Mouse (Mus musculus): ENCODE results near the gene Gm11549.

GRCm38 (mm10) chr3:36474938-36475483 is 46.6 kb downstream of the Gm11549 start:
- TF ChIP-seq MAX (IDR thresholded peaks at IDR 0.05; ENCODE audit: low read depth) = no peak
- TF ChIP-seq POLR2A (IDR thresholded peaks at IDR 0.05; ENCODE audit: insufficient read length, low read depth) = no peak
- no peak for TF ChIP-seq POLR2AphosphoS2 (IDR thresholded peaks at IDR 0.05; ENCODE audit: insufficient read length, low read depth)
- TF ChIP-seq USF1 (IDR thresholded peaks at IDR 0.05; ENCODE audit: low read depth) = peak; percentile 65
- no peak for TF ChIP-seq SRF (IDR thresholded peaks at IDR 0.05; ENCODE audit: control insufficient read depth, insufficient read length, low read depth)

All from myocyte (in vitro differentiated cells).